Mouse (Mus musculus): ENCODE results near the gene Rd3l.
"Not testable (repeated sequence)": the region's sequence is repeated elsewhere in the genome, so short reads cannot be mapped to it uniquely, and the experiment has no call there.

The Rd3l gene

DNA sequence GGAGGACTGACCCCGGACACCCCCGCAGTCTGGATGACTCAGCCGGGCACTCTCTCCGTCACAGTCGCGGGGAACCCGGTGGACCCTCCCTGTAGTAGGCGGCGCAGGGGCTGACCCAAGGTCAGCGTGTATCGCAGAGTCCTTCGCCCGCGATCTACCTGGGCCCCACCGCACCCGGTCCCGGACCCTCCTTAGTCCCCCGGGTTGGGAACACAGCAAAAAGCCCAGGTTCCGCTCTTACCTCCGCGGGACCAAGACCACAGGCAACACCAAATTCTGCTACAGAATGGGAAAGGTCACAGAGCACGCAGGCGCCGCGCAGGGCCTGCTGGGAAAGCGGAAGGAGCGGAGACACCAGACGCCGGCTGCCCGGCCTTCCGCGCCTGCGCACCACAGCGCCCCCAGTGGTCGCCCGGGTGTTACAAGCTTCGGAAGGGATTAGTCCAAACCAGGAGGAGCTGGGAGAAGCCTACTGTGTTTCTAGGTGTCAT lies 14.4 kb downstream of the Rd3l start, which contains the start of gene Atp5mpl:
Gene Atp5mpl (minus strand): TSS at position 295 of the 491 bp plus-strand sequence.
- peak; percentile 93 for DNase-seq (ENCODE audit: low read depth, low spot score)

DNA sequence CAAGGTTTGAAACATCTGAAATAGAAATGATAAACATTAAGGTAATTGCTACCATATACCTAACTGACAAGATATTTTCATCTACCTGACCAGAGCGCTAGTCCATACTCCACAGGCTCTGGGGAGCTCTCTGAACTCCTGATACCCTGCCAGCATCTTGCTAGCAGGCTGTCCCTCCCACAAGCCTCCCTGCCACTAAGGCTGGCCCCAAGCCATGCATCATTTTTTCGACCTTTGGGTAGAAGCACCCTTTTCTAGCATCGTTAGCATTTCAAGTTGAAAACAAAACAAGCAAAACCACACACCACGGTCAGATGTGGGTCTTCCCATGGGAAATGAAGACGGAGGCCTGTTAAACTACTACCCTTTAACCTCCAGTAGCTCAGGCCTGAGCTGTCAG lies 17.8 kb downstream of the Rd3l start:
- no peak for DNase-seq (ENCODE audit: low read depth, low spot score)

DNA sequence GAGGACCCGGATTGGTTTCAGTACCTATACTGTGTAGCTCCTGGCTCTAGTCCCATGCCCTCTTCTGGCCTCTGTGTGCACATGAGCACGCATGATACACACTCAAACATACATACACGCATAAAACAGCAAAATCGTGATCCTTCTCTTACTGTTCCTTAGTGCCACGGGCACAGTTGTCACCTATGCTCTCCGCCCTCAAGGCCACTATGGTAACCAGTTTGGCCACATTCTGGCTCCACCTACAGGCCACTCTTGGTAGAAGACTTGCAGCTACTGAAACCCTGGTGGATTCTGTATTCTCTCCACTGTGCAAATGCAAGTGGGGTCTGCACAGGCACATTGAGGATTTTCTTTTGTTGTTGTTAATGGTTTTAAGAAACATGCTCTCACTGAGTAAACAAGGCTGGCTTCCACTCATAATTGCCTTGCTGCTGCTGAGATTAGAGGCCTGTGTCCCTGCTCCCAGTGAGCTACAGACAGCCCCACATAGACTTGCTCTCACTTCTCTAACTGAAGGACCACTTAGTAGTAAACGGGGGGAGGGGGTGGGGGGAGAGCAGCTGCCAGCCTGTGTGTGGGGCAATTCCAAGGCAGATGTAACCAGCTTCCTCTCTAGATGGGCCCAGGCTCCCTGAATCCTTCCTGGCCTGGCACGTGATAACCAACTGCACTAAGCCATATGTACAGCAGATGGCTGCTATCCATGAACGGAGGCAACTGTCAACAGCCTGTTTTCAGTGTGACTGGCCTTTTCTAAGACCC lies 22.8 kb downstream of the Rd3l start:
- no peak for DNase-seq (ENCODE audit: low read depth, low spot score)

DNA sequence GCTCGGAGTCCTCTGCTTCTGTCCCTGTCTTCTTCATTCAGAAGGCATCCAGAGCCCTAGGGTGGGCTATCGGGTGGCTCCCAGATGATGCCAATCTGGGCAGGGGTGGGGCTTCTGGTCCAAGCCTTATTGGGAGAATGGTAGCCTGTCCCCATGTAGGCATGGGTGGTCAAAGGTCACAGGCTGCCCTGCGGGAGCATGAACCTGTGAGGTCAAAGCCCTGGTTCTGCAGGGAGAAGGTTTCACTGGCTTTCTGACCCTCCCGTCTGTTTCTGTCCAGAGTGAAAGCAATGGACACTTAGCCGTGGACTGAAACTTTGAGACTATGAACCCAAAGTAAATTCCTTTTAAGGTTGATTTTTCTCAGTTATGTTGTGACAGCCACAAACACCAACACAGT lies 24.9 kb downstream of the Rd3l start:
- DNase-seq (ENCODE audit: low read depth, low spot score) = no peak

DNA sequence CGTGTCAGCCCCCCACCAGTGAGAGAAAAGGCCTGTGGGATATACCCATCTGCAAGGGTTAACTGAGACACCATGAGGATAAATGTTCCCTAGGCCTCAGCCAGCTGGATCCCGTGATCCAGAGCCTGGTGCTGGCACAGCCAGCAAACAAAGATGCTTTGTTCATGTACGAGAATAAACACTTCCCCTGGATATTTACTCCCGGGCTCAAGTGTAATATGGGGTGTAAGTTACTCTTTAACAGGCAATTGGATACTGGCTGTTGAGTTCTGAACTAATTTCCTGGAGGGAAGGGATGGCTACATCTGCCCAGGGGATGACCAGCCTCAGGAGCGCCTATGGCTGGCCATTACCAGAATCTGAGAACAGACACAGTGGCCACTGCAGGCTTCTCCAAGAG lies 29.4 kb downstream of the Rd3l start:
- DNase-seq (ENCODE audit: low read depth, low spot score) = no peak

DNA sequence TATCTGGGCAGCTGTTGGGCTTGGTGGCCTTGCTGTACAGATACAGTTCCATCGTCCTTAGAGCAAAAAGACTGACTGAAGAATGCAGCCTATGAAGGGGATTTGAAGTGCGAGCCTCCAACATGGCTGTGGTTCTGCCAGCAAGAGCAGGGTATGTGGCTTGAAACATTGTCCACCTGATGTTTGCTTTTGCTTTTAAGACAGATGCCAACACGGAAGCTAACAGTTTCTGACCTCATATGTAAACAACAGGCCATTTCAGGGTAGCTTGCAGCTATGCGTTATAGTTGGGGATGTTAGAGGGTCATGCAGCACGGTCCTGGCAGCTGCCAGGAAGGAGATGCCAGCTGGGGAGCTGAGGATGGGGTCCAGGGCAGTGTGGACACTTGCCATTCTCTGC lies 30.6 kb downstream of the Rd3l start:
- DNase-seq (ENCODE audit: low read depth, low spot score) = no peak

DNA sequence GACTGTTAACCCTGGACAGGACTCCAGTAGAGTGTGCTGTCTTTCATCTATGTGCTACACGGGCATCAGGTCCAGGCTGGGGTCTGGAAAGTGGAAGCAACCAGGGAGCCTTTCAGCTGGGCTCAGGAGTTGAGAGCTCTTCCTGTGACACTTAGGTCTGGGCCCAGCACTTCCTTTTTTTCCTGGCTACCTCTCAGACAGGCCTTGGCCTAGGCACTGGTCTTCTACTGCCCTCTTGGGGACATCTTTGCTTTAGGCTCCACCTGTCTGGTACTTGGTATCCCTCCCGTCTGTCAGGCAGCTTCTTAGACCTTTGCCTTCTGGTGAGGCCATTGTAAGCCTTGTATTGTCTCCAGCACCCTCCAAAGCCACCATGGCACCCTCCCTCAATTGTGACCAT lies 34.4 kb downstream of the Rd3l start:
- no peak for DNase-seq (ENCODE audit: low read depth, low spot score)

DNA sequence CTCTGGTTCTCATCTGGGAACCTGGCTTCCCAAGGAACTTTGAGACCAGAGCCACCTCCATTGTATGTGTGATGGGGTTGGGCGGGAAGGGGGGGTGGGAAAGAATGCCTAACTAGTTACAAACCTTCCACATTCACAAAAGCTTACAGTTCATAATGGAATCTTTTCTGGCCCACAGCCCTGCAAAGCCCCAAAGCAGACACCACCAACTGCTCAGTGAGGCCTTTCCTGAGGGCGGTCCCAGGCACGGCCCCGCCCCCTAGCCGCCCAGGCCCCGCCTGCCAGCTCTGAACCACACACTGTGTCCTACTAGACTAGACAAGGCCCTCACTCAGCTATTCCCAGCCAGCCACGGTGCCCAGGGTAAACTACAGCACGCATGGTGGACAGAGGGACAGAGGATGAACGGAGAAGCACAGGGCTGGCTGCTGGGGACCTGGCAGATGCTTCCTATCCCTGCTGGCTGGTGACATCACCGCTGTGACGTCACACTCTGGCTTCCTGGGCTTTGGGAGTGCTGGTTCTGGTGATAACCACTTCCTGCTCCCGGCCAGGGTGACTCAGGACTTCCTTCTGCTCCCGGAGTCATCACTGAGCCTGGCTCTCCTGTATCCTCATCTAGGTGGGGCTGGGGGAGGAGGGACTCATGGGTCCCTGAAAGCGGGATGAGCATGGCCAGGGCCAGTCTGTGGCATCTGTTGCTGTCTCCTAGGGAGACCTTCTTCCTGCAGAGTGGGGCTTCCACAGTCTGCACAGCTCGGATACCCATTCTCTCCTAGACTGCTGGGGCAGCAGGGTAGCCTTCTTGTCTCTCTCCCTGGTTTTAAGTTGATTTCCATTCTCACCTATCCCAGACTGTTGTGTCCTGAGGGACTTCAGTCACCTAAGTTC lies 35.1 kb downstream of the Rd3l start:
- DNase-seq (ENCODE audit: low read depth, low spot score) = not testable (repeated sequence)

DNA sequence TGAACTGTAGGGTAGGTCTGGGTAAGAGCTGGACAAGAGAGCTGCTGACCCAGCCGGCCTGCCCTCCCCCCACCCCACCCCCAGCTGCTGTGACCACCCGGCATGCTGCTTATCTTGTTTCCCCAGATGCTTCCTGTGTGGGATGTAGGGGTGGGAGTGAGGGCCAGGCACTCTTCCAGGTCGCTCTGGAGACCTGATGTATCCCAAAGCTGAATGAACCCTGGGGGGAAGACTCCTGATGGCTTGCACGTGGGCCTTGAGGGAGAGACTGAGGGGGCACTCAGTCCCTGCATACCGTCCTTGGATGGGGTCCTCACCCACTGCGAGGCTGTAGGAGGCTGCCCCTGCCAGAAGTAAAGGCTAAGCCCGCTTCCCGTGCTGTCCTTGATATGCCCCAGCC lies 36.0 kb downstream of the Rd3l start:
- DNase-seq (ENCODE audit: low read depth, low spot score) = no peak

DNA sequence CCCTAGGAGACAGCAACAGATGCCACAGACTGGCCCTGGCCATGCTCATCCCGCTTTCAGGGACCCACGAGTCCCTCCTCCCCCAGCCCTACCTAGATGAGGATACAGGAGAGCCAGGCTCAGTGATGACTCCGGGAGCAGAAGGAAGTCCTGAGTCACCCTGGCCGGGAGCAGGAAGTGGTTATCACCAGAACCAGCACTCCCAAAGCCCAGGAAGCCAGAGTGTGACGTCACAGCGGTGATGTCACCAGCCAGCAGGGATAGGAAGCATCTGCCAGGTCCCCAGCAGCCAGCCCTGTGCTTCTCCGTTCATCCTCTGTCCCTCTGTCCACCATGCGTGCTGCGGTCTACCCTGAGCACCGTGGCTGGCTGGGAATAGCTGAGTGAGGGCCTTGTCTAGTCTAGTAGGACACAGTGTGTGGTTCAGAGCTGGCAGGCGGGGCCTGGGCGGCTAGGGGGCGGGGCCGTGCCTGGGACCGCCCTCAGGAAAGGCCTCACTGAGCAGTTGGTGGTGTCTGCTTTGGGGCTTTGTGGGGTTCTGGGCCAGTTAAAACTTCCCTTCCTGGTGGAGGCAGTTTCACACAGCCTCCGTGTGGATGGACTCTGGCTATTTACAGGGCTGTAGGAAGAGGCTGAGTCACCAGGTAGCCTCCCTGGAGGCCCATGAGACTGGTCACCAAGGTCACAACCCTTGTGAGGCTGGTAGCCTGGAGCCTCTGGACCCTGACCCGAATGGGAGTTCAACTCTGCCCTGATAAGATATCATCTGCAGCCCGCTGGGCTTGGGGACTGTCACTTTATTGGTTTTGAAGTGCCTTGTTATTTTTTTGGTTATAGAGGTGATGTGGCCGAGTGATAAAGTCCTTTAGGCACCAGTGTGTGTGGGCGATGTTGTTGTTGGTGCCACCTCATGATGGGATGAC lies 36.8 kb downstream of the Rd3l start:
- DNase-seq (ENCODE audit: low read depth, low spot score) = not testable (repeated sequence)

DNA sequence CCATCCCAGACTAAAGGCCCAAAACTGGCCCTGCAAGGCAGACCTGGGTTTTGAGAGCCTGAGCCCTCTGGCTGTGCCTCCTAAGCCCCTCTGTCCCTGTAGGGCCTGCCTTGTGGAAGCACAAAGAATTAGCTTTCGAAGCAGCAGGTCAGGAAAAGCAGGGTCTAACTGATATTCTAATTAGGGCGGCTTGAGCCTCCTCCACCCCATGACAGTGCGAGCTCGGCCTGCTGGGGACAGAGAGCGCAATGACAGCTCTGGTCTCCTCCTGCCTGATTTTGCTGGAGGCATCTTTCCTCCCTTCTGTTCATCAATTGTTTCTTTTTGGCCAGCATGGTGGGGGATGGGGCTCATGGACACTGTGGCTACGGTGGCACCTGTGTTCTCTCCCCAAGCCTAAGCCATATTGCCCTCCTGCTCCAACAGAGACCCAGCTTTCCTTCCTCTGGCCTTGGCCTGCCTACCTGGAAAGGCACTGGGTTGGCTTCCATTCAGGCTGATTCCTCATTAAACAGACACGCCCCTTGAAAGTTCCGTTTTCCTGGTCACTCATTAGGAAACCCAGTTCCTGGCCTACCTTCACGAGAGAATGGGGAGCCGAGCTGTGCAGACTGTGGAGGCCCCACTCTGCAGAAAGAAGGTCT lies 37.6 kb downstream of the Rd3l start:
- DNase-seq (ENCODE audit: low read depth, low spot score) = no peak

DNA sequence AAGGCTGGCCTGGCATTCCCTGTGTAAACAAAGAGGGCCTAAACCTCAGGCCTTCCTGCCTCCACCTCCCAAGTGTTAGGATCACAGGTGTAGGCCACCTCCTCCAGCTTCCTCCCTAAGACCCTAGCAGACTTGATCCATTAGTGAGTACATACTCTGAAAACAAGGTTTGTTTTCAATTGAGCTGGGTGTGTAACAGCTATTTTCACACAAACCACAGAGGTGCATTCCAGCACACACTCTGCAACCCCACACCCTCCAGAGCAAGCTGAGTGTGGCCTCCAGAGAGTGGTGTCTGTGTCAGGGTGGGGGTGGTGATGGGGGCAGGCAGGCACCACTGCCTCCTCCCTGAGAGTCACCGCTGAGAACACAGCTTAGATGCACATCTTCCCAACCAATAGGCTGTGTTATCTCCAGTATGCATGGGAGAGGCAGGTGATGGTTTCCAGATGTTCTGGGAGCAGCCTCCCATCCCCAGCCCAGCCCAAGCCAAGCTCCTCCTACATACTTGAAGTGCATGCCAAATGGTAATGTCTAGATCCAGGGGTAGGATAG lies 42.4 kb downstream of the Rd3l start:
- no peak for DNase-seq (ENCODE audit: low read depth, low spot score)

DNA sequence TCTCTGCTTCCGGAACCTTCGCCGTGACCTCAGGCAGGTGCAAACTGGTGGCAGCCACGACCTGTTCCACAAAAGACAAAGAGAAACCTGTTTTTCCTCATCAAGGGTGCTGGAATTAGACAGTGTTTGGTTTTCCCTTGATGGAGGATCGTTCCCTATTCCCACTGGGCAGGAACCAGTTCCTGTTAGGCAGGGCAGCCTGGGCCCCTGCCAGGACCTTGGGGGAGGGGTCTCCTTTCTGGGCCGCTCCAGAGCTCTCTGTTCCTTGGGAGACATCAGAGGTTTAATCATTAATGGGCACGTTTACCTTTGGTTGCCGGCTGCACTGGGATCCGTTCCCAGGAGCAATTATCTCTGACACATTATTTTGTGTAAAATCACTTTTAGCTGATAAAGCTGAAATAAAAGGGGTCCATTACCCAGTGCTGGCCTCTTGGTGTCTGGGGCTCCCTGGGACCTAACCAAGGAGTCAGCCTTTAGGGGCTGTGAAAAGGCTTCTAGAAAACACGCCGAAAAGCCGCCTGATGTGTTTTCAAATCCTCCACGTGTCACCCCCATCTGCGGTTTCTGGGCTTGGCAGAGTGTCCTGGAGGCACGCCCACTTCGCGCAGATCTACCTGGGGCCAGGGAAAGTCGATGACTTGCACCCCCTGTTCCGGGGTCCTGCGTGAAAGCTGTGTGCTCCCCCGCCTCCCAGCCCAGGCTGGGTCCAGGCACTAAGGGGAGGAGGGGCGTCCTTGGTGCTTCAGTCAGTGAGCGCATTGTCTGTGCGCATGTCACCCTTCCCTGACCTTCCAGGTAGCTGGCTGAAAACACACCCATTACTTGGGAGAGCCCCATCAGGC lies 44.2 kb downstream of the Rd3l start:
- DNase-seq (ENCODE audit: low read depth, low spot score) = no peak

DNA sequence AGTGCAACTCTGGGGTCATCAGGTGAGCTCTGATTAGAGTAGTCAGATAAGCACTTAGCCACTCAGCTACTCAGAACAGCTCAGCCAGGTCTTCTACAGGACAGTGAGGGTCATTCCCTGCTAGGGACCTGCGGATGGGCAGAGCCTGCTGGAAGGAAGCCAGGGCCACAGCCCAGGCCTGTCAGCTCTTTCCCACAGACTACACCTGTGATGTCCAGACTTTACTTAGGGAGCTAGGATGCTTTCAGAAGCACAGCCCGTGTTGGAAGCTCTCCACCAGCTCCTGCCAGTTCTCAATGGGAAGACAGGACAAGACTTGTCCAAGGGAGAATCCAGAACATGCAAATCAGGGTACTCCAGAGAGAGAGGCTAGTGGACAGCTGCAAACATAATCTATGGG lies 47.1 kb downstream of the Rd3l start:
- DNase-seq (ENCODE audit: low read depth, low spot score) = no peak

DNA sequence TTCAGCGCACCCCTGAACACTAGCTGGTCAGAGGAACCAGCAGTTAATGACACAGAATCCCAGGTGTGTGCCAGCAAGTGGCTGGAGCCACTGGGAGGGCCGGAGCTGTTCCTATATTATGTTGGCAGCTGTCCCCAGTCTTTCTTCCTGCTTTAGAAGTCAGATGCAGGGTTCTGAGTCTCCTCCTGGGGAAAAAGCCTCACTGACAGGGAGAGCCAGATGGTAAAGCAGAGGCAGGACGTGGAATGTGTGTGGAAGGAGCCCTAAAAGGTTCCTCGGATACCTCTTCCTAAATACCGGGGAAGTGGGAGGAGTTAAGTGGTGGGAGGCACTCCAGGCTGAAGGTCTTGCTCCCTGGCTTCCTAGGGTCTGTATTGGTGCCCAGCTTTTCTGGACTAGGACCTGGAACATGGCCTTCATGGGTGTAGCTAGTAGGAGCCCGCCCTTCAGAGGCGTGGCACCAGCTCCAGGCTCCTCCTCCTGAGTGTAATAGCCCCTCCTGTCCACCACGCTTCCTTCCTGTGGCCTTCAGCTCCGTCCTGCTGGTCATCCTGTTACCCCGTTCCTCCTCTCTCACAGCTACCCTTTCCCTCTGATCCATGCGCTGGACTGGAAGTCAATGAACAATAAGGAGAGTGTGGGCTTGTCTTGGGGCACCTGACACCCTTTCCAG lies 47.9 kb downstream of the Rd3l start:
- DNase-seq (ENCODE audit: low read depth, low spot score) = no peak

DNA sequence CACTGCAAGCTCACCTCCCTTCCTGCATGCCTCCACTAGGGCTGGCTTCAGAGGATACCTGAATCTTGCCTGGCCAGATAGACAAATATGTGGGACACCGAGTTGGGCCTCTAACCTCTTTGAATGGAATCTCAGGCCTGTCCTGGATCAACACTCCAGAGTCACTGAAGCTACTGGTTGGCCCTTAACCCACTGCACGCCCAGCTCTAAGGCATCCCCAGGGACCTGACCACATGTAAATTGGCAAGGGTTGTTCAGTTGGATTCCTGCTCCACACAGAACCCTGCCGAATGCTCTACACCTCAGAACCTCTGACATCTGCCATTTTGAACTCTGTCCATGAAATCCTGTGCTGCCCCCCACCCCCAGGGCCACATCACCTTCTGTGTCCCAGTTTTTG lies 48.6 kb downstream of the Rd3l start:
- no peak for DNase-seq (ENCODE audit: low read depth, low spot score)

DNA sequence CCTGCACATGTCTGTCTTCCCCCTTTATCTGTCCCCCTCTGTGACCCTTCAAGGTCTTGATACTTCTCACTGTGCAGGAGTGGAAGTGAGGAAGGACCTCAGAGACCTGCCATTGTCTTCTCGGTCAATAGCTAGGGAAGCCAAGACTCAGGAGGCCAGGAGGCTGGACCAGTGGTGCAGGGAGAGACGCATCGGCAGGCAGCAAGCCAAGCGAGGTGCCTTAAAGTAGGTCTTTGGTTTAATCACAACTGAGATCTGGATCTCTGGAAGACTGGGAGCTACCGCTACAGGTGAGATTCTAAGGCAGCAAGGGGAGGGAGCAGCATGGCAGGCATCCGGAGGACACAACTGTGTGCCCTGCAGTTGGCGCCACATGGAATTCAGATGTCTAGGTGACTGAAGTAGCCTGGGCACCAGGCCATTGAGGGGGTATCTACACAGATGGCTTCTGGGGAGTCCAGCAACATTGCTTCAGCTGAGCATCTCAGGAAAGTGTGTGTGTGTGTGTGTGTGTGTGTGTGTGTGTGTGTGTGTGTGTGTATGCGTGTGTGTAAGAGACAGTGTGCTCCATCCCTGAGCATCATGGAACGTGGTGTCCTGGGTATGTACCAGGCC lies 49.6 kb downstream of the Rd3l start:
- DNase-seq (ENCODE audit: low read depth, low spot score) = no peak
